Mouse (Mus musculus) adrenal gland, adult 18-20 months (tissue): ENCODE measurements at regions not wholly inside any gene's neighbourhood (a gene's known extent, or its start where the extent isn't known, plus 50 kb on each side); places are given as distances from the start of the nearest gene placed in this dataset.

Source experiments
- DNase-seq, 2 experiments: peaks; one replicate each; pipeline ENCODE4 v3.0.0; 2021 to 2022; ENCODE audit warnings: low spot score in 2 of 2

DNA sequence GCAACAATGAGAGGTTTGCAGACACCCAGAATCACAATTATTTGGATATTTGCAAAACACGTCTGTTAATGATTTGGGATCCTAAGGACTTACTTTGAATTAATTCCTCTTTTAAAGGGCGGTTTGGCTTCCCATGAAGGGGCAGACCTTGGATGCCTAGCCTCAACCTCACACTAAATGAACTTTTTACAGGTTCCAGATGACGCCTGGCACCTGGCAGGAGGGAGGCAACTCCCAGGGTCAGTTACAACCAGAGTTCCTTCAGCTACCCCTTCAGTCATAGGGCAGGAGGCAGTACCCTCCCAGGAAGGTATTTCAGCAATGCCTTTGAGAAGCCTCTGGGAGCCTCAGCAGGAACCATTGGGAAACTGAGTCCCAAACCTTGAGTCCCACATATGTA, 57.9 kb upstream of the Stx18 start:
- no peak for DNase-seq

DNA sequence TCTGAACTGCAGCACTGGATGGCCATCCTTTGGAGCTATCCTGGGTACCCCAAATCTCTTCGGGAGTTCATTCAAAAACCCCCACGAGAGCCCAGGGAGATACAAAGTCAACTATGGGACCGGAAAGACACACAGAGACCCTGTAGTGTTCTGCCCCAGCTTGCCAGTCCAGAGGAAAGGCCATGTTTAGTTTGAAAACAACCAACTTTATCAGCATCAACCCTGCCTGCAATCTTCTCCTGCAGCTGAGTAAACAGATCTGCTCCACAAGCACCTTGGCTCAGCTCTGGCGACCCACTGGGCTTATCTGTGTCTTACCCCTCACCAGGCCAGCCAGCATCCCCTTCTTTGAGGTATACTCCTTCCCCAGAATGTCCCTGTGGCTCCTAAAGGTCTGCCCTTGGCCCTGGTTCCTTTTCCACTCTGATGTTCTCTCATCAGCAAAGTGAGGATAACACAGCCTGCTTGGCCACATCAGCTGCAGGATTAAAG, 61.6 kb upstream of the Stx18 start:
- no peak for DNase-seq

DNA sequence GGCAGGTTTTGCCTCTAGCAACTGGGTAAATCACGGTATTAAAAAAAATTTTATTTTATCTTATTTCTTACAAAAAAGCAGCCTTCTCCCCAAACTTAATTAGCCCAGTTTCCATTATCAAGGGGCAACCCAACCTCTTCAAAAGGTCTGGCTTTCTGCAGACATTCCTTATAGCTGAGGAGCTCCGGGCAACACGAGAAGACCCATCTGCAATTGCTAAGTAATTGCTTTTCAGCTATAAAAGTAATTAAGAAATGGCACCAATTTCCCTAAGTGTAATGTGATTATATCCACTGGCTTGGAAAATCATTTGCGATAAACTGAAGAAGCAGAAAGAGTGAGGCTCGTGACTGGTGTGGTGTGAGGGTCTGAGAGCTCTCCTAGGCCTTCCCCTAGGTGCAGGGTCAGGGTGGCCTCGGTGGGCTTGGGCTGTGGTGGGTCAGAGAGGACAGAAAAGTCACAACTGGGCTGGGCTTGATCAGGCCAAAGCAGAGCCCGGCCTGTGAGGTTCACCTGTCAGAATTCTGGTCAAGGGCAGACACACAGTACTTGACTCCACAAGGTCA, 65.5 kb upstream of the Stx18 start:
- no peak for DNase-seq

DNA sequence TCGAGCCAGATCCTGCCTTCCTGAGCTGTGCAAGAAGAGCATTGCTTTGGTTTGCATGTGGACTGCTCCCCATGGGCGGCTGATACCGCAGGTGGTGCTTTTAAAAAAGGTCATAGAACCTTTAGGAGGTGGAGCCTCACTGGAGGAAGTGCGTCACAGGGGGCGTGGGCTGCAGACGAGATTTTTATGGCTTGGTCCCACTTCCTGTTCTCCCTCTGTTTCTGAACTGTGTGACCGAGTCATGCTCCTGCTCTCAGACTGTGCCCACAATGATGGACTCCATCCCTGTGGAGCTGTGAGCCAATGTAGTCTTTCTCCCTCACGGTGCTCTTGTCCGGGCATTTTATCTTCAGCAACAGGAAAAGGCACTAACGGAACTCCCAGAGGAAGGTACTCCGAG, 66.8 kb upstream of the Stx18 start:
- no peak for DNase-seq

DNA sequence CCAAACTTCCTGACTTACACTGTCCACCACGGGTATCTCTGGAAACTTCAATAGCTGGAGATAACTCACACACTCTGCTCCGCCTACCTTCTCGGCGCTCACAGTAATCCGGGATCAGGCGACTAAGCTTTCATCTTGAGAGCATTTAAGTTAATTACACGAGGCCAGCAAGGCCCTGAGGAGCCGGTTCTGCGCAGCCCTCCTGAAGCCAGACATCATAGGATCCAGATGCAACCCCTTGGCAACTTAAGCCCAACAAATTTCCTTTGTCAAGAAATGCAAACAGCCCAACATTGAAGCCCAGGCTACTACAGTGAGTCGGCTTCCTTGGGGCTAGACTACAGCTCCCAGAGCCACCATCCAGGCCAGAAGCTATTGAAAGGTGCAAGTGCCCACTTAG, 69.9 kb upstream of the Stx18 start:
- DNase-seq: no peak

DNA sequence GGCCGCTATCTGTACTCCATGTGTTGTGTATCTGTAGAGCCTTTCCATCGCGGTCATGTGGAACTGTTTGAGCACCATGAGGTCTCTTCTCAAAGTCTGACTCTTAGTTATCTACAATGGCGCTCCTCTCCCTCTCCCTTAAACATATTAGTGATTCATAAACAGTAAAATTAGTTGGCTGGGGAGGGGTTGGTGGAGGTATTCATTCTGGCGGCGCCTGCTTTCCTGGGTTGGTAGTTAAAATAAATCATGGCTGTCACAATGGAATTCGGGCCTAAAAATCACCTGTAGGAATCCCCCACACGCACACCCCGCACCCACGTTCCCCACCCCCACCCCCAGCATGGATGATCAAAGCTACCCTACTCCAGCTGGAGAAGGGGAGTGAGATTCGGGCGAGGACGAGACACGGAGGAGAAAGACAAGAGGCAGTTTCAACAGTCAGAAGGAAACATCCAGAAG, 70.6 kb upstream of the Stx18 start:
- no peak for DNase-seq

DNA sequence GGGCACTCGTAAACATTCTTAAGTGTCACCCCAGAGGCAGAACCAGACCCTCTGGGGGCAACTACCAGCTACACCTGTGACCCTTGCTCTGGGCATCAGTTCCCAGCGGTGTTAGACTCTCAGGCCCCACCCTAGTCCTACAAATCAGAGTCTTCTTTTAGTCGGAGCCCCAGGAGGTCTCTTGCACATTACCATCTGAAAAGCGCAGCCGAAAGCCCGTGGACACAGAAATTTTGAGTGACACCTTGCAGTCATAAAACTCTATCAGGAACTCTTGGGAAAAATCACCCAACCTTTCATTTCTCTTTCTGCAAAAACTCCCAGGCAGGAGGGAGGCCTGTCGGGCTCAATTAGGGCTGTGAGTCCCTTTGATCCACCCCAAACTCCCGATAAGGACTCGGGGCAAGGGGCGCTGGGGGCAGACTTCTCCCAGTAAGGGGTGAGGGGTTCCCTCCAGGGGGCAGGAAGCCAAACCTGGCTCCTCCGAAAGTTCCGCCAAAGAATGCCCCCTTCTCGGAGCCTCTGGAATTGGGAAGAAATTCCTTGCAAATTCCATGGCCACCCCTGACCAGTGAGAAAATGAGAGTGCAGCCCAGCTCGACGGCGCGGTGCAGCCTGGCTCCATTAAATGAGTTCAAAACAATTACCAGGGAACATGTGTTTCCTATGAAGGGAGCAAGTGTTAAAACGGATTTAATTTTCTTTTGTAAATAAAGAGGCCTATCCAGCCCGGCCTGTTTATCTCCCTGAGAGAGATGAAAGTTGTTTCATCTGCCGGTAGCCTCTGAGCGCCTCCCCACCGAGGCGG, 71.2 kb upstream of the Stx18 start:
- no peak for DNase-seq

DNA sequence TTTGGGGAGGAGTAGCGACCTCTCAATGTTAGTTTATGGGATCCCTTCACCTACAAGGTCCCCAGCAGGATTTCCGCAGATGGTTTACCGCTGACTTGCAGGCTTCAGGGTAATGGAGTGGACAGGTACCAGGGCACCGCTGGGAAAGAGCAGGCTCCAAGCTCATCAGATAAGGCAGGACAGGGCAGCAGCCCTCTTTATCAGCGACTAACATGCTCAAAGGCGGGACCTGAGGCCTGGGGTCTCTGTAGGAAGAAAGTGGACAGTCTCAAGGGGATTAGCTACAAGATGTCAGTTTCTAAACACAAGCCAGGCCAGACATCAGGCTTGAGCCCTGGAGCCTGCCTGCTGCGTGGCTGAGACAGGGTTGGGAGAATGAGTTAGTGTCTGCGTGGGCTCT, 74.9 kb upstream of the Stx18 start:
- DNase-seq: no peak

DNA sequence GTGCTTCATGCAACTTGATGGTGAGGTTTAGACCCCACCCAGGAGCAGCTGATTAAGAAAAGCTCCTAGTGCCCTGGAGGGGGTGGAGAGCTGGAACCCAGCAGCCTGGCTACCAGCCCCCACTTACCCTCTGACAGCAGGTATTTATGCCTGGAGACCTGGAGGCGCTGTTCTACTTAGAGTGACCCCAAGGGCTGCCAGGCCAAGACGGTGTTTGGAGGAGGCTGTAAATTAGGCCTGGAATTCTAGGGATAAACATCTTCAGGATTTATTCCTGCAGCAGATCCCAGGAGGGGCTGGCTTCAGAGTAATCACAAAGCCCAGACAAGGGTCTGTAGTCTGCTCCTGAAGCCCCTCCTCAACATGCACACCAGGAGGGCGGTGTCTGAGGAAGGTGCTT, 76.0 kb upstream of the Stx18 start:
- DNase-seq: no peak

DNA sequence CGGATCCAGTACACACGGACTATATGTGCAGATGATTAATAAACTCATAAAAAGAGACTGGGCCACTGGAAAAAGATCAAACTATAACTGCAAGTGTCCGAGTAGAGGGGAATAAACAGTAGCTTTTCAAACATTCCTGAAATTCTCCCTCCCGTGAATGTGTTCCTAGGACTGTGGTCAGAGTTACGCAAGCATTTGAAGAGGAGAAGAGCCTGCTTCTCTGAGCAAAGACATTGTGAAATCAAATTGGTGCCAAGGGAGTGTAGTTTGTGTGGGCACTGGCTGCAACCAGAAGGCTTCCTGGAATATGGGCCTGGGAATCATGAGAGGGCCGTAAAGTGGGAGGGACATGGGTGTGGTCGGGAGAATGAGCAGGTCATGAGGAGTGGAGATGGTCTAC, 78.3 kb upstream of the Stx18 start:
- DNase-seq: no peak

DNA sequence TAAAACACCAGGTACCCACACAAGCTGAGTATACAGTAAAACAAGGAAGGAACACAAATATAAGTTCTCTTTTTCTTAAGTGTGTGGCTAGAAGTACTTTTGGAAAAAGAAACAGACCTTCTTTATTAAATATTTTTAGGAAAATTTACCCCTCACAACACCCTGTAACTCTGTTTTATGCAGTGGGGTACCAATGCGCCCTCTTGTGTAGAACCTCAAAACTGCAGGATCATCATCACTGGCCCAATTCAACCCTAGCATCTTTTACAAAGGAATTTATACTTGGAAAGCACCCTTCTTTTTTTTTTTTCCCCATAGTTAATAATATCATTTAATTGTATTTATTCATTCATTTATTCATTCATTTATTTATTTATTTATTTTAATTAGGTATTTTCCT, 86.4 kb upstream of the Stx18 start:
- peak in 1 of 2 experiments; percentile 17 for DNase-seq

DNA sequence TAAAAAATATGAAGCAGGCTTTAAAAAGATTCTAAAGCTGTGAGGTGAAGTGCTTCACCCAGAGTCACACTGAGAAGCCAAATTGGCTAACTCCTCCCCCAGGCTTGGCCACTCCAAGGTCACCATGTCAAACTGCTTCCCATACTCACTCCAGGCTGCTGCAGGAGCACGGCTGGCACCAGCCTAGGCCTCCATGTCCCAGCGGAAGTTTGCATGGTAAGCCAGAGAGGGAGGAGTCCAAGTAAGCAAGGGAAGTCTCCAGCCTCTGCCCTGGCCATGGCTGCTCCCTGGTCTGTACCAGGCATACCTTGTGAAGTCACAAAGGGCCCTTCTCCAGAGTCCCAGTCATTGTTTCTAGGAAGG, 105.8 kb upstream of the Stx18 start:
- no peak for DNase-seq

DNA sequence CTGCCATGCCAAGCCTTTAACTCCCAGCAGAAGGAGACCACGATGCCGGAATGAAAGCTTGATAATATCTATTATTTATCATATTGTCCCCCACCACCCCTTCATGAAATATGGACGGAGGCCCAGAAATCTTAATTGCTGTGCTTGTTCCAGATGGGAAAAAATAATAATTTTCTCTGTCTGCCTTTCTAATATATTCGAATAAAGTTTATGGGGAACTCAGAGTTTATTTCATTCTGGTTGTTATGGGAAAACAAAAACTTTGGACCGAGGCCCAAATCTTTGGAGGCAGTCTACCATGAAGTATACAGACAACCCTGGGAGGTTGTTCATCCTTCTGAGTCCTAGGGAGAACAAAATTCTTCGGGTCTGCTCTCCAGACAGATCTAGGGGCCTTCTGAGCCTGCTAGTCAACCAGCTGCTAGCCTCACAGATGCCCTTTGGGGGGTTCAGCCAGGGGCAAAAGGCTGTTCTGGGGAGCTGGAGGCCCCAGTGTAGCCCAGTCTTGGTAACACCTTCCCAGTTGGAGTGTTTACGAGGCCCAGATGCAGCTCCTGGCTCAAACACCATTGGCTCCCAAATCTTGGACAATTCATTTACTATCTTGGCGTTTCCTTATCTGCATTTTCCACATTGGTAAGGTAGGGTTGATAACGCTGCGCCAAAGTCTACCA, 106.3 kb upstream of the Stx18 start:
- no peak for DNase-seq

DNA sequence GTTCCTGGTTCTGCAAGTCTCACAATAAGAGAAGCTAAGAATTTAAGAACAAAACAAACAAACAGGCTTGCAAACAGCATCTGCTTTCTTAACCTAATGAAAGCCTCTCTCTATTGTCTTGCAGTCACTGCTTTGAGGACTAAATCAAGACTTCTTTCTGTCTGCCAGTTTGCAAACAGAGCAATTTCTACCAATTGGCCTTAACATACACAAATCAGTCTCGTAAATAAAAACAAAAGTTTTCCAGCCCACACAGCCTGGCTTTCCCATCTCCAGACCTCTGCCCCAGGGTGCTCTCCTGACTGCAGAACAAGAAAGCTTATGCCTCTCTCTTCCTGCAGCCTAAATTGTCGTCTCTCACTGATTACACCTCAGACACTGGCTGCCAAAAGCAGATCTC, 96.1 kb upstream of the Msx1 start:
- no peak for DNase-seq

DNA sequence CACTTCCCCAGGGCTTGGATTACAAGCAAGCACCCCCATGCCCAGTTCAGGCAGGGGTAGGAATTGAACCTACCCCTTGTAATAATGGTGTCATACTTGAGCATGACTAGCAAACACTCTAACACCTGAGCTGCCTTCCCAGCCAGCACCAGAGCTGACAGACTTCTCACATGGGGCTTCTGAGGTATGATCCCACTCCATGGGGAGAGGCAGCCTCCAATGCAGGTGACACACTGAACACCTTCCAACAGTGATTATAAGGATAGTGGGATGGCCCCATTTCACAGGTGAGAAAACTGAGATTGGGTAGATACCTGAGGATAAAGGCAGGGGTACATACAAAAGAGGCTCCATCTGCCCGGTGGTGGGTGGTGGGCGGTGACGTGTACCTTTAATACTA, 94.7 kb upstream of the Msx1 start:
- DNase-seq: no peak

DNA sequence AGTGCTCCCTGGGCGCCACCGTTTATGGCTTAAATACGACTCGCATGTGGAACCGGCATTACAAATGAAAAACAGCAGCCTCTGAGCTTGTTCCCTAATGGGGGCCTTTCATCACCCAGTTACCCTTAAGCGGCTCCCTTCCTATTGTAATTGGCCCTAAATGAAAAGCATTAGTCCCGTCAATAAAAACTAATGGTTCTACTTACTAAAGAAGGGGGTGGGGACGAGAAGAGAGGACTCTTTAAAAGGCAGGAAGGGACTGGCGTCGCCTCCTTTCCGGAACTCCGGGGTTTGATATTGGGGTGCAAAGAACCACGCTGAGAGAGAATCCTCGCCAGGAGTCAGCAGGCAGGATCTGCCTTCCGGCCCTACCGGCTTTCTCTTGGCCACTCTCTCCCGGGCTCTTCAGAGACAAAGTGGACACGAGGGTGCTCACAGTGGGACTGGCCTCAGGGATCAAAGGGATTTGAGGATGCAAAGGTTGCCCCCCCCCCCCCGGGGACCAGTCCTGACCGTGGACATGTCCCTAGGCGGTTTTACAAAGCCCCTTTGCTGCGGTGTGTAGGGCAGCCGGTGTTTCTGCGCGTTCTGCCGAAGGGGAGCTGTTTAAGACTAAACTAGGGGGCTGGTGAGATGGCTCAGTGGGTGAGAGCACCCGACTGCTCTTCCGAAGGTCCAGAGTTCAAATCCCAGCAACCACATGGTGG, 93.8 kb upstream of the Msx1 start:
- DNase-seq: no peak

DNA sequence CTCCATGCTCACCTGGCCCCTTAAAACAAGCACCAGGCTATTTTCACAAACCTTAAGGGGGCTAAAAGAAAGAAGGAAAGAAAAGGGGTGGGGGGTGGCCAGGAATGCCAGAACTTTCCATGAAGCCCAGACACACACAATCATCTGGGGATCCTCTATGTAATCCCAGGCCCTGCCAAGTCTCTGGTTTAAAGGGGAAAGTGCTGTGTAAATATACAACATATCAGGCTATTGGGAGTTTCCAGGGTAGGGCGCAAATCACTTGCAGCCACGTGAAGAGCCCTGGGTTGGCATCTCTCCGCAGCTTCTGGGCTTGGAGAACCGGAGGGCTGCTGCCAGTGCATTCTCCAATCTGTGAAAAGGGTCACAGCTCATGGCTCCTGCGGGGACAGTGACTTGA, 92.8 kb upstream of the Msx1 start:
- no peak for DNase-seq

DNA sequence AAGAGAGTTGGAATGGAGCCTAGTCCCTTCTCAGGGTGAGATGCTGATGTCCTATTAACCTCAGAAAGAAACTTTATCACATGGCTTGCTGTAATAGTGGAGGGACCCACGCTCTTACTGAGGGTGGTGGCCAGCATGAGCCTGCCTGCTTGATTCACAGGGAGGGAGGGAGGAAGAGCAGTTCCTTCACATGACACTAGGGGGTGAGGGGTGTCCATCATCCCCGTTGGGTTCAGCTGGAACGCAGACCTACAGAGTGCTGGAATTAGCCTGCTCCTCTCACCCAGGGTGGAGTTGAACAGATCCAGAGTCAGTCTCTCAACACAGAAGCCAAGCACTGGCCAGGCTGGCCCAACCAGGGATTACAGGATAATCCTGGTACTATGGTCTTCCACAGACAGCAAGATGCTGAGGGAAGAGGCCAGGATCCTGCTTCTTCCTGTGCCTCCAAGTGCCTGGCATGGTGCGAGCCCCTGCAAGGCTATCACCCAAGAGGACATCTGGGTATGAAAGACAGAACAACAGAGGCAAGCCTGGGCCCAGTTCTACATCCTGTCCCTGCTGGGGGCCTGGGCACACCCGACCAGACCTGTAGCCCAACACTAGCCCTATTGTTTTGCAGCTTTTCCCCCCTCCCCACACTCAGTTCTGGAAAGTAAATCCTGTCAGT, 80.4 kb upstream of the Msx1 start:
- no peak for DNase-seq

DNA sequence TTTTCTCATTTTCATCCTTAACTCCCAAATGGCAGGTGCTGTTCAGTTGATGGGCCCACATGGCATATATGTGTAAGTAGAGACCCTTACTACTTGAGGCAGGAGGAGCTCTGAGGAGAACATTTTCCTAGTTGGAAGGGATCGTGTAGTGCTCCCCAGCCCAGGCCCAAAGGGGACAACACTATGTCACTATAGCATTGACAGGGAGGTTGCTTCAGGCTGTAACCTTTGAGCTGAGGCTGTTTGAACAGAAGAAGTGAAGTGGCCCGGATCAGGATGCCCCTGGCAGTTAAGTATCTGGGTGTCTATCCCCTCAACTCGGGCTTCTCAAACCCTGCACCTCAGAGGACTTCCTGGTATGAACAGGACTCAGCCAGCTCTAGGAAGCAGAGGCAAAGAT, 79.5 kb upstream of the Msx1 start:
- no peak for DNase-seq

DNA sequence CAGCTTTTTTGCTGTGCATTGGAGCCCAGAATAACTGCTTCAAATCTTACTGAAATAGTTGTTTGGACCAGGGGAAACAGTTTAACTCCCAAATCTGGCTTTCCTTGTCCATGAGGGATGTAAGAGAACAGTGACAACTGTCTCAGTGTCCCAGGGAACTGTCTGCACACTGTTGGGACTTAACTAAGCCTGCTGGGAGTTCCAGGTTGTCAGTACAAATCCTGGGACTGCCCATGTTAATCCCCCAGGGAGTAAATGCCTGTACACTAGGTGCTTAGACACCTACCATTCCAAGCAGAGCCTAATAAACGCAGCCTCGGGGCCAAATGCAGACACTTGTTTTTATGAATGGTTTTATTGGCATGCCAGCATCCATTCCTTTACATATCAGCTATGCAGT, 78.4 kb upstream of the Msx1 start:
- no peak for DNase-seq

DNA sequence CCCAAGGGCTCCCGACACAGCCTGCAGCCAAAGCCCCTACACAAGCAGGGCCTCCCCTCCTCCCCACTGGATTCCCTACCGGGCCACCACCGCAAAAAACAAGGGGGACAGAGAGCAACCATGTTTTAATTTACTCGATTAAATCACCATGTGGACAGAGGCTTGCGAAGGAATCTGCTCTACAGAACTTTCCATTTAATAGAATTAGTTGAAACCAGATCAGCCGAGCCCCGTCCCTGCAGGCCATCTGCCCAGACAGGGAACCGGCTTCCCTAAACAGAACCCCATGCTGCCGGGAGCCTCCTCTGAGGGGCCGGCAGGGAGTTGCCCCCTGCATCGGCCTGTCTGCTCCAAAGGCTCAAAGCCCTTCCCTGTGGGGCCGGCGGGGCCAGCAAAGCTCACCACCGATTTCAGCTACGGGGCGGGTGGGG, 77.5 kb upstream of the Msx1 start:
- no peak for DNase-seq
